Mouse (Mus musculus) adrenal gland, postnatal 36 days (tissue): ENCODE measurements around the gene Sec61b. TPM values are rescaled to one million over a fixed set of nuclear protein-coding genes. Genes with fewer than 3 reads are reported as not detected.
A peak's percentile ranks its signal among the peaks of the same experiment; 100 is the strongest.

ENCODE experiments used
- DNase-seq, 2 experiments: peaks; one replicate each; pipeline ENCODE4 v3.0.0; 2021; ENCODE audit warnings: mixed read lengths in 1 of 2
- total RNA-seq, 2 experiments: library from RNA; stranded (reverse); gene quantifications; 2 replicates each; pipeline ENCODE4 v1.2.3; 2021

The Sec61b gene
- total RNA-seq, 2 experiments from 2014 or later = 262 to 279 TPM

GRCm38 (mm10) chr4:47480576-47480975 is 6.1 kb downstream of the Sec61b start:
- no peak for DNase-seq

- DNase-seq = no peak
These were observed 16.8 kb downstream of the Sec61b start for GRCm38 (mm10) chr4:47491243-47491642.

GRCm38 (mm10) chr4:47492311-47493086 is 18.0 kb downstream of the Sec61b start:
- DNase-seq = no peak

- no peak for DNase-seq
These were observed 19.0 kb downstream of the Sec61b start for GRCm38 (mm10) chr4:47493456-47493855.

GRCm38 (mm10) chr4:47494137-47494536 is 19.7 kb downstream of the Sec61b start:
- no peak for DNase-seq

GRCm38 (mm10) chr4:47494686-47495085 is 20.2 kb downstream of the Sec61b start:
- no peak for DNase-seq

- DNase-seq = peak; percentile 18 to 30
These were observed 23.4 kb downstream of the Sec61b start for GRCm38 (mm10) chr4:47497811-47498385.

- peak; percentile 82 to 87 for DNase-seq
These were observed 24.7 kb downstream of the Sec61b start for GRCm38 (mm10) chr4:47499121-47499545.

GRCm38 (mm10) chr4:47502546-47502971 is 28.1 kb downstream of the Sec61b start:
- peak; percentile 45 to 58 for DNase-seq

- peak in 1 of 2 experiments; percentile 26 for DNase-seq
These were observed 28.6 kb downstream of the Sec61b start for GRCm38 (mm10) chr4:47503045-47503444.

- no peak for DNase-seq
These were observed 30.5 kb downstream of the Sec61b start for GRCm38 (mm10) chr4:47504841-47505517.

GRCm38 (mm10) chr4:47518551-47519181 is 44.2 kb downstream of the Sec61b start:
- DNase-seq = no peak

GRCm38 (mm10) chr4:47520076-47520475 is 45.6 kb downstream of the Sec61b start:
- peak in 1 of 2 experiments; percentile 14 for DNase-seq

- peak; percentile 64 to 73 for DNase-seq
These were observed 47.6 kb downstream of the Sec61b start for GRCm38 (mm10) chr4:47521884-47522605.

GRCm38 (mm10) chr4:47529866-47530265 is 55.4 kb downstream of the Sec61b start:
- DNase-seq = no peak

Other genes with a start within 250 kb of the Sec61b start
- gene Tgfbr1, start 121.4 kb upstream of the Sec61b start, total RNA-seq = 10 to 100 TPM; 34.8 to 40.7 TPM
- 100 to 1,000 TPM; 149 to 171 TPM for gene Alg2, start 325 bp upstream of the Sec61b start, total RNA-seq